Mouse (Mus musculus) bone marrow, adult 2 months (tissue): ENCODE measurements at regions not wholly inside any gene's neighbourhood (a gene's known extent, or its start where the extent isn't known, plus 50 kb on each side); places are given as distances from the start of the nearest gene placed in this dataset.

Experiments used
- CTCF ChIP-seq: fragments of 200-500 bp; IDR thresholded peaks from 2 replicates; pipeline ENCODE4 v1.5.1; 2011; ENCODE audit warnings: low read length, control low read depth; ENCODE audit not compliant: control insufficient read depth, insufficient read depth
- POLR2A ChIP-seq: fragments of 200-500 bp; IDR thresholded peaks from 2 replicates; pipeline ENCODE4 v1.6.1; 2011; ENCODE audit warnings: low read depth, mild to moderate bottlenecking, control low read depth, low read length, borderline replicate concordance; ENCODE audit not compliant: control insufficient read depth

DNA sequence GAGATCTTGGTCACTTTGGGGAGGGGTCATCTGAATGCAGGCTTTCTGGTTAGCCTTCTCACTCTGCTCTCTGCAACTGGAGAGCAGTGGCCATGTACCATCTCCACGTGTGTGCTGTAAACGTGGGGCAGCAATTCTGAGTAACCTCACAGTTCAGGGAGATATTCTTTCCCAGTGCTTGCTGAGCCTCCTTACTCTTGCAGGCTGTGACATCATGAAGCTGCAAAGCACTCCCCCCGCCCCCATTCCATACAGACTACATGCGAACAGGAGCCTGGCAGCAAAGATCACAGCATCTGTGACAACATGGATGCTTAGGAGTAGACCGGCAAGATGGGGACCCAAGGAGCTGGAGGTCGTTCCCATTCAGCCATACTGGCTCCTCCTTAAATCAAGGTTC is 284.8 kb upstream of the Zfp507 start:
- no peak for TF ChIP-seq POLR2A
- TF ChIP-seq CTCF: no peak
